Mouse (Mus musculus) inflammation-experienced regulatory T-cells (primary cell): ENCODE measurements around the gene Dhx40. TPM values are rescaled to one million over a fixed set of nuclear protein-coding genes. Genes with fewer than 3 reads are reported as not detected.

Experiments
- polyA plus RNA-seq, 2 experiments: library from polyadenylated mRNA; unstranded; fragments of 100-300 nt; shearing (Covaris generic); gene quantifications; one replicate each; pipeline ENCODE4 v1.2.1; 2017

Gene Dhx40
- 10 to 100 TPM; 36.0 to 36.6 TPM for polyA plus RNA-seq

DNA sequence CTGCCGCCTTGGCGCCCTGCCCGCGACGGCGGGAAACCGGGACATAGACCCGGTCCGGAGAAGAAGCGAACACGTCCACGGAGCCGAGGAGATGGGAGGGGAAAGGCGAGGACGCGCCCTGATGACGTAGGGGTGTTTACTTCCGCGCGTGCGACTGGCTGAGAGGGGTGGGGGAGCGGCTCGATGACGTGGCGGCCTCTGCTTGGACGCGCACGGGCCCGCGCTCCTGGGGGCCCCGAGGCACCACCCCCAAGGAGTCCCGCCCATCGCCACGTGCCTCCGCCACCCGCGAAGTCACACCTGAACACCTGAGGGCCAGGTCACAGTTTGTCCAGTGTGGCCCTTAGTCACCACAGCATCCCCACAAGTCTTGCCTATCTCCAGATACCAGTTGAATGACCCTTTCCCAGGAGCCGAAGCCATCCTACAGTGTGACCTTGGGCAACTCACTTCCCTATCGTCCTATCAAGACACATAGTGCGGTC is at the start of gene Dhx40:
TSS of gene Dhx40 (minus strand) at position 242 of the 485 bp plus-strand sequence.

DNA sequence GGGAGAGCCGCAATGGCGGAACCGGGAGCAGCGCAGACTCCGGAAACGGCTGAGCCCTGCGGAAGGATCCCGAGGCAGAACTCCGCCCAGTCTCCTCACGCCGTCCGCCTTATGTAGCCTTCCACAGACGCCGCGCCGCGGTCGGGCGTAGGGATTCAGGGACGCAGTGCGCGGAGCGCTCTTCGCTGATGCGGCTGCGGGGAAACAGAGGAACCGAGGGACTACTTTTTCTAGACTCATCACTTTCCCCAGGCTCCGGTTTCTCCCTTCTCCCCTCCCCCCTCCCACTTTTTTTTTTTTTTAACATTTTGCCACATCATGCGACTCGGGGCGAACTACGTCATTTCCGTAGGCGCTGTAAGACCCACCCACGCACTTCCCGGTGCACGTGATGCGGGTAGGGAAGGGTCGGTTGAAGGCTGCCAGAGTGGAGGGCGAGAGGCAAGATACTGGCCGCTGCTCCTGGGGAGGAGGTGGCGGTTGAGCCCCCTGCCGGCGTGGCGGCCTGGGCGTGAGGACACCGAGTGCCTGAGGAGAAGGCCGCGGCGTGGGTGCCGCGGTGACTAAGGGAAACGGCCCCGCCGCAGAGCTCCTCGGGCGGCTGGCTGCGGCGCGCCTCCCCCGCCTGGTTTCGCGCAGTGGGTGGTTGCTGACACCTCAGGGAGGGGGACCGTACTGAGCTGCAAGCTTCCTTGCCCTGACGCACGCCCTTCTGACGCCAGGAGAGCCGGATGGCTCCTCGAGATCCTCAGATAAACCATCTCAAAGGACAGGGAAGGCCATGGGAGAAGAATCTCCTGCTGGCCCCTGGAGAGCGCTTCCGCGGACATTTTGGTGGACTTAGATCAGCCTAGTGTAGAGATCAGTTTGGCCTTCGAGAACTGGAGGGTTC is 49.8 kb downstream of the Dhx40 start, which contains the start of gene Cltc:
TSS of gene Cltc (minus strand) at position 86 of the 892 bp plus-strand sequence.

Other genes with a start within 250 kb of the Dhx40 start
- 100 to 1,000 TPM; 118 to 195 TPM for gene Vmp1, start 123.9 kb downstream of the Dhx40 start, polyA plus RNA-seq
- gene Ptrh2, start 123.8 kb downstream of the Dhx40 start, polyA plus RNA-seq = 1 to 10 TPM; 9.5 to 9.7 TPM
- 100 to 1,000 TPM; 122 to 126 TPM for gene Cltc, start 50.2 kb downstream of the Dhx40 start, polyA plus RNA-seq
- gene Ypel2, start 186.0 kb upstream of the Dhx40 start, polyA plus RNA-seq = 1 to 10 TPM; 2.5 to 2.7 TPM